Mouse (Mus musculus): ENCODE measurements around the gene Gpr135. TPM values are rescaled to one million over a fixed set of nuclear protein-coding genes. Genes with fewer than 3 reads are reported as not detected.

Gene Gpr135
- total RNA-seq (2017), result 0.19 TPM in 1 of 2 replicates, not detected in the other

DNA sequence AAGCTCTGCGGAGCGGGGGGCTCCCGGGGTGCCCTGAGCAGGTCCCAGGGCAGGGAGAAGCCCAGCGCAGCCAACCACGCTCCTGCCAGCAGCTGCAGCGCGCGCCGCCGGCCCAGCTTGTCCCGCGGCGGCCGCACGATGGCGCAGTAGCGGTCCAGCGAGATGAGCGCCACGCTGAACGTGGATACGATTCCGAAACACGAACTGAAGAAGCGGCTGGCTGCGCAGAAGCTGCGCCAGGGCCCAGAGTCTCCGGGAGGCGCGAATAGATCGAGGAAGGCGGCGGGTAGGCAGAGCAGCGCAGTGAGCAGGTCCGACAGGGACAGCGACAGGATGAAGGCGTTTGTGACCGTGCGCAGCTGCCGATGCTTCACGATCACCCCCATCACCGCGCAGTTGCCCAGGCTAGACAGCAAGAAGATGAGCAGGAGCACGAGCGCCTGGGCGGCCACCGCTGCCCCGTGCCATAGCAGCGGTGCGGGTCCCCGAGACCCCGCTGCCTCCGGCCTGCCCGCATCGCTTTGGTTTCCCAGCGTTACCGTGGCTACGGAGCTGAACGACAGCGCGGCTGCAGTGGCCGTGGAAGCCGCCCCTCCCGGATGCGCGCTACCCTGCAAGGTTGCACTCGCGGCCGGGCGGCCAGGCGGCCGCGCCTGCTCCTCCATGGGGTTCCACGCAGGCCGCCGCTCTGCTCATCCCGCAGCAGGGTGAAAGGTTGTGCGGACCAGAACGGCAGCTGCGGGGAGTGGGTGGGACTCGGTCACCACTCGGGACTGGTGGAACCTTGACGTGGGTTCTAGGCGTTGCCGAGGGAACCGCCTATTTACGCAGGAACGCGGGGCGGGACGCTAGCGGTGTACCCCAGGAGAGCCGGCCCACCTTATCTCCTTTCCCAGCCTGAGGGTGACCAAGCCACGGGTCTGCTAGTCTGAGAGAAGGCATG lies at the start of gene Gpr135:
Gene Gpr135, minus strand, starts transcription at position 799 of the 943 bp plus-strand sequence.
- ATAC-seq (replicated peaks; ENCODE audit: low read depth, poor library complexity, severe bottlenecking), result peak; percentile 91

DNA sequence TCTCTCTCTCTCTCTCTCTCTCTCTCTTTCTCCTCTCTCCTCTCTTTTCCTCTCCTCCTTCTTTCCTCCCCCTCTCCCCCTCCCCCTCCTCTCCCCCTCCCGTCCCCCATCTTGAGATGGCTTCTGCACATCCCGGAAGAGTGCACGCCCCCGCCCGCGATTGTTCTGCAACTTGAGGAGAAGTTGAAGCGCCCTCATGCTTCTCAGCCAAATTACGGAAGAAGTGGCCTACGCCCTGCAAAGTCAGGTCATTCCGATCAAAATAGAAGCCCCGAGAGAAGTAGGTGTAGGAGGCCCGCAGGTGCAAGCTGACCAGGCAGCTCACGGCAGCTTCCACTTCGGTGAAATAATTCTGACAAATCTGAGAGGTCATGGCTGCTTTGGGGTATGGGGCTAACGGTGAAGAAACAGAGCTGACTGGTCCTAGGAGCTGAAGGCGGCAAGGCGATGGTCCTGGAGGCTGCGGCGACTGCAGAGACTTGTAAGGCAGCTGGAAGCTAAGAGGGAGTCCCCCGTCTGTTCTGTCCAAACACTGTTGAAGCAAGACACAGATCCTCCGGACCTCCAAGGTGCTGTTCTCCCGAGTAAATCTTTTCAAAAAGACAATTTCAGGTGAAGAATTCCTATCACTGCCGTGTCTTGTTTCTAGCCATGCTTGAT lies 44.9 kb upstream of the Gpr135 start:
- ATAC-seq (replicated peaks; ENCODE audit: low read depth, poor library complexity, severe bottlenecking), result no peak

DNA sequence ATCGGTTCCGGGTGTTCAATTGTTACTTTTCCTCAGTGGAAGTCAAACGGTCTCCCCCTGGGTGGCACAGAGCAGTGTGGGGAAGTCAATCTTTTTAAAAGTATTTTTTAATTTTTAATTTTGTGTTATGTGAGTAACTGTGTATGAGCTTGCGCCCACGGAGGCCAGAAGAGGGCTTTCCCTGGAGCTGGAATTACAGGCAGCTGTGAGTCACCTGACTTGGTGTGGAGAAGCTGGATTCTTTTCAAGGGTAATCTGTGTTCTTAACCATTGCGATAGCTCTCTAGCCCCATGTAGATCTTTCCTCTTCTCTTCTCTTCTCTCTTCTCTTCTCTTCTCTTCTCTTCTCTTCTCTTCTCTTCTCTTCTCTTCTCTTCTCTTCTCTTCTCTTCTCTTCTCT lies 44.2 kb upstream of the Gpr135 start:
- ATAC-seq (replicated peaks; ENCODE audit: low read depth, poor library complexity, severe bottlenecking), result no peak

DNA sequence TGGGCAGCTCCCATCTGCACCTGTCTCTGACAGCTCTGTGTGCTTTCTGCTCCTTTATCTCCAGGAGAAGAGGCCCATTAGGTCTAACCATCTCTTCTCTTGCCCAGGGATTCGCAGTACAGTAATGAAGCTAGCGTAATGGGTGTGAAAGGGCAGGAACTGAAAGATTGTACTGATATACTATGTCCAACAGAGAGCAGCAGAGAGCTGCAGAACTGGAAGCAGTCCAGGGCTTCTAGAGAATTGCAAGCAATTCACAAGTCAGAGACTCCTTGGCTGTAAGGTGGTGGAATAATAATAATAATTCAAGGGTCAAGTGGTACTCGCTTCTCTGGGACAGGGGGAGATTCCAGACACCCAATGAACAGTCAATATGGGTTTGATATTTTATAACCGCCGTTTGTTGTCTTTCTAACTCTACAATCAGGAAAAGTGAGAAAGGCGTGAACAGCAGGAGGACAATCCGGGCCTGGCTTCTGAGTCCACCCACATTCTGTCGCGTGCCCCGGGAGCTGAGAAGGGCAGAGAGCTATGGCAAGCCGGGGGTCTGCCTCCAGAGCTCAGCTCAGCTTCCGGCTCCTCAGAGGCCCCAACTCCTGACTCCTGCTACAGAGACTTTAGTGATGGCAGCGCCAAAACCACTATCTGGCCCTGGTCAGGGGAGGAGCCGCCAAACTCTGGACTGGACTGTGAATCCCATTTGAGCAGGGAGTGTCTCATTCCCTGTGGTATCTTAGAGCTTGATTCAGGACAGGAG lies 33.8 kb upstream of the Gpr135 start:
- peak; percentile 97 for ATAC-seq (replicated peaks; ENCODE audit: low read depth, poor library complexity, severe bottlenecking)

DNA sequence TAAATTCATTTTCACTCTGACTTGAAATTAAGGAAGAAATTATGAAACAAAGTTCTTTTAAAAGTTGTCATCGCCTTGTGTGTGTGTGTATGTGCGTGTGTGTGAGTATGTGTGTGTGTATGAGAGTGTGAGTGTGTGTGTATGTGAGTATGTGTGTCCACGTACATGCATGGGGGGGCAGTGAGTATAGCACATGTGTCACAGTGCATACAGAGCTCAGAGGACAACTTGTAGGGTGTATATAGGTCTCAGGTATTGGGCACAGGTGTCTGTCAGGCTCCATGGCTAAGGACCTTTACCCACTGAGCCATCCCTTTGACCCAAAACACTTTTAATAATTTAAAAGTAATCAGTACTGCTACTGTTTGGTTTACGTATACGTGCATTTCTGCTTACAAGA lies 33.1 kb upstream of the Gpr135 start:
- no peak for ATAC-seq (replicated peaks; ENCODE audit: low read depth, poor library complexity, severe bottlenecking)

DNA sequence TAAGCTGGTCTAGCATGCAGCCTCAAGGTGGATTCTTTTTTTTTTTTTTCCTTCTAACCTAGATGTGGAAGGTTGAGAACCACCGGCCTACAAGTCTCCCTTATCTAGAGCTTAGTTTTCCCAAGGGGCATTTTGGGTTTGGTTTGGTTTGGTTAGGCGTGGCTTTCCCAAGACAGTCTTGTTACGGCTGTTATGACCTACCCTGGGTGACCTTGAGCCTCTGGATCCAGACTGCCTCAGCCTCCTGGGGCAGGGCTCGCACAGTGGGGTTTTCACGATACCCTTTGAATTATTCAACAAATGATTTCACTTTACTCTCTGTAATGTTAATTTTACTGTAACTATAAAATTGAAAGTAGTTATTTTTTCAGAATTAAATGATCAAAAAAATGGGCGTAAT lies 31.9 kb upstream of the Gpr135 start:
- no peak for ATAC-seq (replicated peaks; ENCODE audit: low read depth, poor library complexity, severe bottlenecking)

DNA sequence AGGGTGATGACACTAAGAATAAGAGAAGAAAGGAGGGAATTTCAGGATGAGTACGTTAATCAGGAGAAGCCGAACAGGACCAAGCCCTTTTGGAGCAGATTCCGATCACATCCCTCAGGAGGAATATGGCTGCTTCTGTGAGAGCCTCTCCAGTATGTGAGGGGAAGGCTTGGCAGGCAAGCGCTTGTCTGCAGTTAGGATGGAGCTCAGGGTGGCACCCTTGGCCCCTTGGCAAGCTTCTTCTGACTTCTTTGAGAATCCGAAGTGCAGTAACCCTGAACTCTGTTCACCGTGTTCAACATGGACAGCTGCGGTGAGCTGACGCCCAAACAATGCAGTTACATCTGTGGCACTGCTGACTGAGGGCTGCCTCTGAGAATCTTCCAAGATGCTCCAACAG lies 26.0 kb upstream of the Gpr135 start:
- no peak for ATAC-seq (replicated peaks; ENCODE audit: low read depth, poor library complexity, severe bottlenecking)

DNA sequence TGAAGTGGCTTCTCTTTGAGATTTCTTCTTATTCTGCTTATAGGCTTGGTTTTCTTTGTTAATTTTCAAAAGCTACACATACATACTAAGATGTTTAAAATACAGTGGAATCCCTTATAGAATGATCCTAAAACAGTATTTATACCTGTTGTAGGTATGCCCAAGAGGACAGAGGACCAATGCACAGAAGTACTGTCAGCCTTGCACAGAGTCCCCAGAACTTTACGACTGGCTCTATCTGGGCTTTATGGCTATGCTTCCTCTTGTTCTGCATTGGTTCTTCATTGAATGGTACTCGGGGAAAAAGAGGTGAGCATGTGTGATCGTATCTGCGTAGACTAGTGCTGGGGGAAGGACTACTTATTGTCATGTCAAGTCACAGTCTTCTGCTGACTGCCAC lies 18.9 kb upstream of the Gpr135 start:
- no peak for ATAC-seq (replicated peaks; ENCODE audit: low read depth, poor library complexity, severe bottlenecking)

DNA sequence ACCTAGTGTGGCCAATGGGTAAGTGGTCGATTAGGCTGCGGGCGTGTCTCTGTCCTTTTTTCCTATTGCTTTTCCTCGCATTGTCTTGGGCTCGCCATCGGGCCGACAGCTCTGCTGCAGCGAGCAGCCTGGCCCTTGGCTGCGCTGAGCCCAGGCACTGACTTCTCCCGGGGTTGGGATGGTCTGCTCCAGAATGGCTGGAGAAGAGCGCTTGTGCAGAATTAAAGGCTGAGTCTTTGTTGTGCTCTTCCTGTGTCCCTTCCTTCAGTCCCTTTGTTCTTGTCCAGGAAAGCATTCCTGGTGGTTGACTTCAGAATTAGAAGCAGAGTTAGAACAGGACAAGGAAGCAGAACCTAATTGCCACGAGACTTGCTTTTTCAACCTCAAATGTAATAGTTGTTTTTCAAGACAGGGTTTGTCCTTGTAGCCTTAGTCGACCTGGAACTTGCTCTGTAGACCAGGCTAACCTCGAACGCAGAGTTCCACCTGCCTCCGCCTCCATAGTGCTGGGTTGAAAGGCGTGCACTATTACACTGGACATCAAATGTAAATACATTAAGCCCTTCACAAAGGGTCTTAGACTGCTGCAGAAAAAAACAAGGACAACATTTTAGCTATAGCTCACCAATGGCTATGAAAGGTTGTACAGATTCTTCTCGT lies 15.4 kb upstream of the Gpr135 start:
- ATAC-seq (replicated peaks; ENCODE audit: low read depth, poor library complexity, severe bottlenecking), result no peak

DNA sequence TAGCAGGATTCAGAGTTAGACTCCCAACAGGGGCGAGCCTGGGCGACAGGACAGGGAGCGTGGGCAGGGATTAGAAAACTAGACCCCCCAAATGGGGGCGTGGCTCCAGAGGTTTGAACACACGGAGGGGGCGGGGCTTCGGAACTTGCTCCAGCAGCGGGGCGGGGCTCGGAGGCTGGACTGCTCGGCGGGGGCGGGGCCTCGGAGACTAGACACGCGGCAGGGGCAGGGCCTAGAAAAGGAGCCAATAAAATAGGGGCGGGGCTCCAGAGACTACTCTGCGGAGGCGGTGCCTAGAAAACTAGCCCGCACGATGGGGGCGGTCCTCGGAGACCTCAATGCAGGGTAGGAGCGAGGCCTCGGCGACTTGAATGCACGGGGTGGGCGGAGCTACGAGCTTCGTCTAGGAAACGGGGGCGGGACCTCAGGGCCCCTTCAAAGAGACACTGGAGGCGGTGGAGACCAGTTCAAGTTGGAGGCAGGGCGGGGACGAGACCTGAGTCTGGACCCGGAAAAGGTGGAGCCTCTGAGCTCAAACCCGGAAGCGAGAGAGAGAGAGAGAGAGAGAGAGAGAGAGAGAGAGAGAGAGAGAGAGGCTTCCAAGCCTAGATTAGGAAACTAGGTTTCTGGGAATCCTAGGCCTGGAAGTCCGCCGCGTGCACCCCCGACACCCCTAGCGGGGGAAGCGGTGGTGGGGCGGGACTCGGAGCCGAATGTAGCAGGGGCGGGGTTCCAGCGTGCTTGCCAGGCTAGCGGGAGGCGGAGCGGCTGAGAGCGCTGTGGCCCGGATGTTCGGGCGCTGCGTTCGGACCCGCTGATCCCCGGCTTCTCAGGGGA lies 14.6 kb upstream of the Gpr135 start, which contains the start of the genes L3hypdh and Jkamp:
Gene L3hypdh, minus strand, starts transcription at position 111 of the 837 bp plus-strand sequence.
Gene Jkamp, plus strand, starts transcription at position 261 of the 837 bp plus-strand sequence.
- ATAC-seq (replicated peaks; ENCODE audit: low read depth, poor library complexity, severe bottlenecking), result peak; percentile 89

DNA sequence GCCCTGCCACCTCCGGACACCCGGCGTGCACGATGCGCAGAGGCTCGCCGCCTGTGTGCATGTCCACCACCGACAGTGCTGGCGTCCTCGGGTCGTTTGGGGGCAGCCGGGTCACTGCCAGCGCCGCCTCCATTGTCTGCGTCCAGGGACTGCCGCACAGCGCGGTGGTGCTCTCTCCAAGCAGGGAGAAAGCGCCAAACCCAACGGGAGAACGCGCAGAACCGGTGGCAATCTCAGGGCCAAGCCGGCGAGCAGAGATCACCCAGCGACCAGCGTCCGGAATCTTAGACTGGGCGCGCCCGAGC lies 14.1 kb upstream of the Gpr135 start:
- no peak for ATAC-seq (replicated peaks; ENCODE audit: low read depth, poor library complexity, severe bottlenecking)

DNA sequence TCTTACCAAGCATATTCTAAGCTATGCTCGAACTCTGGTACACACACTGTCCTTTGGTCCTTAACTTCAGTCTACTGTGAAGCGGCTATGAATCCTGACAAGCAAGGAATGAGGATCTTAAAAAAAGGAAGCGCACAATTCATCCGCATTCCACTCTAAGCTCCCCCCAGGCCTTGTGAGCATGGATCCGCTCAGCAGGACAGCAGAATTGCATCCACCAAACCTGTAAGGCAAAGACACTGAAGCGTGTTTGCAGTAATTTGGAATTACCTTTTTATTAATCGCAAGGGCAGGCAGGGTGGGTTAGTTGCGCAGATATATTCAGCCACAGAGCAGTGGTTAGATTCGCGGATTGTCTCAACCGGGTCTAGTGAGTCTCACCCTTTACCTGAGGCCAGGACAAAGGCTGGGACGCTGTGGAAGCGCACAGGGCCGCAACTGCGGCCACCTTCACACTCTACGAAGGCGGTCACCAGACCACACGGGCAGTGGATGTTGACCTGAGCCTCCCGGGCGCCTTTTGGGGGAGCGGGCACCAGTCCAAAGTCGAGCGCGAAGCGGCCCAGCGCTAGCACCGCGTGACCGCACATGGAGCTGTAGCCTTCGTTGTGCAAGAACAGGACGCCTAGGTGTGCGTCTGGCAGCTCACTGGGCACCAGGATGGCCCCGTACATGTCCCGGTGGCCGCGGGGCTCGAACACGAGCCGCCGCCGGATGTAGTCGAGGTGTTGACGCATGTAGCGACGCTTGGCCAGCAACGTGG lies 13.5 kb upstream of the Gpr135 start:
- no peak for ATAC-seq (replicated peaks; ENCODE audit: low read depth, poor library complexity, severe bottlenecking)

DNA sequence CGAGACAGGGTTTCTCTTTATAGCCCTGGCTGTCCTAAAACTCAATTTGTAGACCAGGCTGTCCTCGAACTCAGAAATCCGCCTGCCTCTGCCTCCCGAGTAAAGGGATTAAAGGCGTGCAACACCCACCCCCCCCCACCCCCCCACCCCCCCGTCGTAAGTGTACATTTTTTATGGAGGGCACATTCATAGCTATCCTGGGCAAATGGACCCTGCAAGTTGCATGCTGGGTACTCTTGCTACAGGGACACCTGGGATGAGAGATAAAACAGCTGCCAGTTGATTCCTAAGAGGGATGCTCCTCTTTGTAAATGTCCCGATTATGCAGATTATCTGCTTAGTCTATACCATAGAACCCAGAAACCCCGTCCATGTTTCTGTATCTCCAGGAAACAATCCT lies 12.3 kb upstream of the Gpr135 start:
- ATAC-seq (replicated peaks; ENCODE audit: low read depth, poor library complexity, severe bottlenecking), result no peak

DNA sequence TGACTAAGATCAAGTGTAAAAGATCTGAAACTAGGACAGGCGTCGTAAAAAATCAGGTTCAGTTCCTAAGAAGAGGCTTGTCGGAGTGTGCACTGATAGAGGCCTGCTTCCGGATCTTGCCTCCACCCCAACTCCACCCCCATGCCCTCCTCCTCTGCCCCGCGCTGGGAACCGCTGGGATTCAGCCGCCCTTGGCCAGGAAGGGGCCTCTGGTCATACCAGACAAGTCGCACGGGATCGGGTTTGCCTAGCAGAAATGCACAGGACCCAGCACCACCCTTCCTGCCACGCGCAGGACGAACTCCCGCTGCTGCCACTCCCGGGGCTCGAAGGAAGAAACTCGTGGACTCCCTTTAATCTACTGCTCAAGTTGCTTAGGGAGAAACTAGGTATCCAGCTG lies 11.4 kb upstream of the Gpr135 start:
- no peak for ATAC-seq (replicated peaks; ENCODE audit: low read depth, poor library complexity, severe bottlenecking)

DNA sequence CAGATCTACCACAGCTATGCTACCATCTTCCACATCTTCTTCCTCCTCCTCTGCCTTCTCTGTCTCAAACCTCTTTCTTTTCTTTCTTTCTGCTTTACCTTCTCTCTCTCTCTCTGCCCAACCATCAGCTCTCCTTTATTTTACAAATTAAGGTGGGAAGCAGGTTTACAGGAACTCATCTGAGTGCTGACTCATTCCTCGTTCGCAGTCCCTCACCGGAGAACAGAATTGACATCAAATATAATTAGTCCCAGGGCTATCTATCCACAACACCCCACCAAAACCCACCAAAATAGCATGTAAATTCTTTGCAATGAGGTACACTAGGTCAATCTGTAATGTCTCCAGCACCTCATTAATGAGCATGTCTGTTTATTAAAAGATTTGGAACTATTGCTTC lies 11.0 kb upstream of the Gpr135 start:
- ATAC-seq (replicated peaks; ENCODE audit: low read depth, poor library complexity, severe bottlenecking), result no peak

DNA sequence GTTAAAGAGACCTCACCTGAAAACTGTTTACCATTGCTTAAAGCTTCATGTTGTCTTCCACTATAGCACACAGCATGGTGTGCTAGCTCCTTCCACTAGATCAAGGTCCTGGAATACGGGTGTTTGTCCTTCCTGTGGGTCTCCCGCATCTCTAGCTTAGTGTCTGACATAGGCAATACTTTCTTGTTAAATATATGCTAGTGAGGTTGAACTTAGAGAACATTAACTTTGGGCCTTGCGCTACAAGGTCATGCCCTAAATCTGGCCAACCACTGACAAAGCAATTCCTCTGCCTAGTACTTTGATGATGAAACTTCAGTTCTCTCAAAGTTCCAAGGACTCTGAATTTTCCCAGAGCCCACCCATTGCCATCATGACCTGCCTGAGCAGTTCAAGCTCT lies 7.3 kb upstream of the Gpr135 start:
- ATAC-seq (replicated peaks; ENCODE audit: low read depth, poor library complexity, severe bottlenecking), result no peak

DNA sequence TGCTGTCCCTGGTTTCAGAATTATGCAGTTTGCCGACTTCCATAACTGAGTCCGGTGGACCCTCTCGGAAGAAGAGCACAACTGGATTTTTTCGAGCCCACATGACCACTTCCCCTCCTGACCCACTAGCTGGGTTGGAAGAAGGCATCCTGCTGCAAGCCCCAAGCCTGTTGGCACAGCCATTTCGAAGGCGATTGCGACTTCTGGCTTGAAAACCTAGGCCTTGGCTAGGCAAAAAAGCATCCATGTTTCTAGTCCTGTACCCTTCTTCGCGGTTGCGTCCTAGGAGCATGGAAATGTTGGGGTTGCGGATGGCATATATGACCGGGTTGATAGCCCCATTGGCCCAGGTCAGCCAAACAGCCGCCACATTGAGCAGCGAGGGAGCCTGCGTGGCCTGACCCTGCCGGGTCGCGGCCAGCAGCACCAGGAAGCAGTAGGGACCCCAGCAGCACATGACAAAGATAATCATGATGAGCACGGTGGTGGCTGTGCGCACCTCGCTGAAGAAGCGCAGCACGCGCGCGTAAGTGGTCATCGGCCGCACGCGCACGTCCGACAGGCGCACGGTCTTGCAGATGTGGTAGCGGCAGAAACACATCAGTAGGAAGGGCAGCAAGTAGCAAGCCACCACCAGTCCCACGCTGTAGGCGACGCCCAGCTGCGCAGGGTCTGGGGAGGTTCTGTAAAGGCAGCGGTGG lies 1.1 kb downstream of the Gpr135 start:
- ATAC-seq (replicated peaks; ENCODE audit: low read depth, poor library complexity, severe bottlenecking), result 0 out of 2 replicates have a peak, but pooled peaks have one; percentile 4

DNA sequence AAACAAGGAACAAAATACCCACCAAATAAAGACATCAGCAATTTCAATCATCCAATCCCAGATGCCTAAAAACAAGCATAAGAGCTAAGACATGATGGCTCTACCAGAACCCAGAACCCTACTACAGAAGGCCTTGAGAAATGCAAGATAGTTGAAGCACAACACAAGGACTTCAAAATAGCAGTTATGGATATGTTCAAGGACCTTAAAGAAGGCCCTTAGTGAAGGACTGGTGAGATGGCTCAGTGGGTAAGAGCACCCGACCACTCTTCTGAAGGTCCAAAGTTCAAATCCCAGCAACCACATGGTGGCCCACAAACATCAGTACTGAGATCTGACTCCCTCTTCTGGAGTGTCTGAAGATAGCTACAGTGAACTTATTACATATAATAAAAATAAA lies 13.1 kb downstream of the Gpr135 start:
- ATAC-seq (replicated peaks; ENCODE audit: low read depth, poor library complexity, severe bottlenecking), result no peak
